Mouse (Mus musculus): ENCODE measurements around the gene Npcd.

Gene Npcd

GRCm38 (mm10) chr15:79764539-79765267 lies 69.3 kb downstream of the Npcd start:
- peak; percentile 68 for DNase-seq

- DNase-seq = no peak
Measured at GRCm38 (mm10) chr15:79763601-79764246, 70.3 kb downstream of the Npcd start.

GRCm38 (mm10) chr15:79763001-79763400 lies 71.0 kb downstream of the Npcd start:
- no peak for DNase-seq

- DNase-seq = peak; percentile 61
Measured at GRCm38 (mm10) chr15:79760956-79761355, 73.1 kb downstream of the Npcd start.

- no peak for DNase-seq
Measured at GRCm38 (mm10) chr15:79757118-79757517, 76.9 kb downstream of the Npcd start.

- DNase-seq = peak; percentile 62
Measured at GRCm38 (mm10) chr15:79755977-79756625, 77.9 kb downstream of the Npcd start.

GRCm38 (mm10) chr15:79755176-79755575 lies 78.9 kb downstream of the Npcd start:
- DNase-seq = no peak

- DNase-seq = no peak
Measured at GRCm38 (mm10) chr15:79753873-79754272, 80.2 kb downstream of the Npcd start.

- no peak for DNase-seq
Measured at GRCm38 (mm10) chr15:79753420-79753752, 80.7 kb downstream of the Npcd start.

GRCm38 (mm10) chr15:79752742-79753419 lies 81.2 kb downstream of the Npcd start:
- peak; percentile 81 for DNase-seq

GRCm38 (mm10) chr15:79751772-79752171 lies 82.3 kb downstream of the Npcd start:
- no peak for DNase-seq

GRCm38 (mm10) chr15:79750266-79750665 lies 83.8 kb downstream of the Npcd start:
- DNase-seq = no peak

- no peak for DNase-seq
Measured at GRCm38 (mm10) chr15:79749162-79749561, 84.9 kb downstream of the Npcd start.

- no peak for DNase-seq
Measured at GRCm38 (mm10) chr15:79747998-79748397, 86.0 kb downstream of the Npcd start.

GRCm38 (mm10) chr15:79745883-79746282 lies 88.2 kb downstream of the Npcd start:
- no peak for DNase-seq

- DNase-seq = no peak
Measured at GRCm38 (mm10) chr15:79745312-79745711, 88.7 kb downstream of the Npcd start.

- no peak for DNase-seq
Measured at GRCm38 (mm10) chr15:79744742-79745141, 89.3 kb downstream of the Npcd start.

- DNase-seq = no peak
Measured at GRCm38 (mm10) chr15:79744001-79744400, 90.0 kb downstream of the Npcd start.

GRCm38 (mm10) chr15:79742706-79743023 lies 91.4 kb downstream of the Npcd start:
- no peak for DNase-seq

- peak; percentile 91 for DNase-seq
Measured at GRCm38 (mm10) chr15:79741921-79742705, 91.9 kb downstream of the Npcd start, which contains the start of gene Sun2. Gene Sun2, minus strand, starts transcription at chr15:79742536.

- DNase-seq = no peak
Measured at GRCm38 (mm10) chr15:79741173-79741858, 92.7 kb downstream of the Npcd start.

GRCm38 (mm10) chr15:79740739-79741138 lies 93.3 kb downstream of the Npcd start:
- DNase-seq = no peak

All from right cerebral cortex, postnatal 25 days (tissue).